1 mouse cellular context compared by ENCODE assay signal in genomic region chr12:110889036-110890020, GRCm38 (mm10).
TF ChIP-seq lines count a peak whose summit lies in the region.

Gene Cinp (minus strand): TSS chr12:110889145.
Gene Tecpr2 (plus strand): TSS chr12:110889264.

TF ChIP-seq in CH12.LX, 34 proteins besides CTCF, POLR2A, EP300 and RAD21 (continued from another document):
- TF ChIP-seq ZC3H11A (IDR thresholded peaks at IDR 0.05; ENCODE audit: low read depth, low read length) (no peak), USF2 (conservative IDR thresholded peaks at IDR 0.05; ENCODE audit: low read depth, low read length) (no peak), GABPA (IDR thresholded peaks at IDR 0.05; ENCODE audit: insufficient replicate concordance, low read depth, low read length) (peak; percentile 43; the same call in 1 of the 2 replicates), JUND (conservative IDR thresholded peaks at IDR 0.05; ENCODE audit: low read depth, low read length) (peak; percentile 84), ZNF384 (IDR thresholded peaks at IDR 0.05; ENCODE audit: low read depth, low read length) (no peak), MAX (IDR thresholded peaks at IDR 0.05; ENCODE audit: low read length) (peak; percentile 78; the same call in 1 of the 2 replicates), MEF2A (IDR thresholded peaks at IDR 0.05; ENCODE audit: borderline replicate concordance, low read depth, low read length) (peak; percentile 70; the same call in 1 of the 2 replicates), NRF1 (IDR thresholded peaks at IDR 0.05; ENCODE audit: low read depth, low read length) (no peak), MXI1 (IDR thresholded peaks at IDR 0.05; ENCODE audit: low read depth, low read length) (peak; percentile 99), ETS1 (conservative IDR thresholded peaks at IDR 0.05; ENCODE audit: low read depth, low read length) (peak; percentile 51), MYC (IDR thresholded peaks at IDR 0.05; ENCODE audit: low read depth, low read length) (peak; percentile 82), TBP (conservative IDR thresholded peaks at IDR 0.05; ENCODE audit: low read depth, low read length) (peak; percentile 65; the same call in 1 of the 2 replicates), JUN (IDR thresholded peaks at IDR 0.05; ENCODE audit: insufficient read depth, low read depth, low read length) (peak; percentile 85), KAT2A (IDR thresholded peaks at IDR 0.05; ENCODE audit: insufficient replicate concordance, low read length) (peak; percentile 87), SIN3A (IDR thresholded peaks at IDR 0.05; ENCODE audit: low read length) (peak; percentile 99), MAFK (IDR thresholded peaks at IDR 0.05; ENCODE audit: insufficient replicate concordance, low read length) (no peak), ELF1 (IDR thresholded peaks at IDR 0.05; ENCODE audit: low read depth, low read length) (peak; percentile 91), HCFC1 (IDR thresholded peaks at IDR 0.05; ENCODE audit: low read depth, low read length) (peak; percentile 91)
